Mouse (Mus musculus): ENCODE data around the gene Rnf187.
"Not testable (repeated sequence)": the region's sequence is repeated elsewhere in the genome, so short reads cannot be mapped to it uniquely, and the experiment has no call there.

Rnf187 gene

DNA sequence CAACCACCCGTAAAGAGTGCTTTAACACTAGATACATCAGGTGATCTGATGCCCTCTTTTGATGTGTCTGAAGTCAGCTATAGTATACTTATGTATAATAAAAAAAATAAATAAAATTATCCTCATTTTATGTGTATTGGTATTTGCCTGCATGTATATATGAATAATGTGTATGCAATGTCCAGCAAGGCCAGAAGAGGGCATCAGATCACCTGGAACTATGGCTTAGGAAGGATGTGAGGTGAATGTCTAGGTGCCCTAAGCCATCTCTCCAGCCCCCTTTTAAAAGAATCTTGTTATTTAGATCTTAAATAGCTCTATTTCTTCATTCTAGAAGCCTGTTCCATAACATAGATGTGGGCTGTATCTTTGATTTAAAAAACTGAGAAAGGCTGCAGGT lies 28.6 kb upstream of the Rnf187 start:
- peak; percentile 53 for DNase-seq (ENCODE audit: low read depth, low spot score)

- DNase-seq (ENCODE audit: low read depth, low spot score) = no peak
Observed at GRCm38 (mm10) chr11:58965001-58965760, 26.5 kb upstream of the Rnf187 start.

DNA sequence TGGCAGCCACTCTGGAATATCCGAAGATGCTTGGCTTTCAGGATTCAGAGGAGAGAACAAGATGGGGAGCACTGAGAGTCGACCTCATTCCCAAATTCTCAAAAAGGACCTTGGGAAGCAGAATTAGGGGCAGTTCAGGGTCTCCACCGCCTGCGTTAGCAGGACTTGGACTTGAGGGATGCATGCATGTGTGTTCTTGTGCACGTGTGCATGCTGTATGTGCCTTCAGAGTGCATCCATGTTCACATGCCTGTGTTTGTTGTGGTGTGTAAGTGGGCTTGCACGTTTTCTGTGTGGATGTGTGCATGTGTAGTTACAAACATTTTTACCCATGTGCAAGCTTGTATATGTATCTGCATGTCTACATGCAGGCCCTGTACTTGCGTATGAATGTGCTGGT lies 25.5 kb upstream of the Rnf187 start:
- DNase-seq (ENCODE audit: low read depth, low spot score) = no peak

- peak; percentile 38 for DNase-seq (ENCODE audit: low read depth, low spot score)
Observed at GRCm38 (mm10) chr11:58963543-58963942, 24.8 kb upstream of the Rnf187 start.

- DNase-seq (ENCODE audit: low read depth, low spot score) = no peak
Observed at GRCm38 (mm10) chr11:58961364-58962177, 22.9 kb upstream of the Rnf187 start.

GRCm38 (mm10) chr11:58959921-58960465 lies 21.3 kb upstream of the Rnf187 start:
- DNase-seq (ENCODE audit: low read depth, low spot score) = peak; percentile 91

DNA sequence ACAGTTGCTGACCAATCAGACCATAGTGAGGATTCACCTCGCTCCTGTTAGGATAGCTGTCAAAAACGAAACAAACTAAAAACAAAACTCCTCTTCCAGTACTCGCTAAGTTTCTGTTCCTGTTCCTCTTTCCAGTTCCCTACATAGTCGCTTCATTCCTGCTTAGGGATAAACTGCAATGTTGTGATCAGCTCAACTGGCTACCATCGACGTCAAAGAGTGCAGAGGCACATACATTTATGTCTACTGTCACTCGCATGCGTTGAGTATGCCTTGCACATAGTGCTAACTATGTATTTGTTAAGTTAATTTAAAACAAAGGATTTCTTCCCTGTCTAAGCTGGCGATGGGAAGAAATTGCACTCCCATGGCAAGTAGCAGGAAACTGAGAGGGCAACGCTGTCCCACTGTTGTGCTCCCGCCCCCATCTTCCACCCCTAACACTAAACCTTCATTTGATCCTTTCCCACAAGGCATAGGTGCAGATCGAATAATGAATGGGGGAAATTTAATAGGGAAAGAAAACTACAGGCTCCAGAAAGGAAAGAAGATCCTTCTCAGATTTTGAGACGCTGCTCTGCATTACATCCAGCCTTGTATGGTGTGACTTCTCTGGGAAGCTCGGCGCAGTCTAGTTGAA lies 20.6 kb upstream of the Rnf187 start:
- DNase-seq (ENCODE audit: low read depth, low spot score) = no peak

DNA sequence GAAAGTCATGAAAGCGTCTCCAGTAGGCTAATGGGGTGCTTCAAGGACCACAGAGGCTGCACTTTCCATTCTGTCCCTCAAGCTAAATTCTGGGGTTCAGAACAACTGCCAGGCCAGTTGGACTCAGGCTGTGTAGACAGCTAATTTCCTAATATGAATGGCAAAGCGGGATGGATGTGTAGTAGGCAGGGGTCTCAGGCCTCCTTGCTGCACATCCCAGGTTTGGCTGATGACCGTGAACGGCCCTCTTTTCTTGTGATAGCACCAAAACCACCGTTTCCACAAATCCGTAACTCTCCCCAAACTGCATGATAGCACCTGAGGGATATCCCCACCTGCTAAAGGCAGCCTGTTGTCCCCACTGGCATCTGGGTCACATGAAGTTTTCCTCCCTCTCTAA lies 19.8 kb upstream of the Rnf187 start:
- DNase-seq (ENCODE audit: low read depth, low spot score) = no peak

DNA sequence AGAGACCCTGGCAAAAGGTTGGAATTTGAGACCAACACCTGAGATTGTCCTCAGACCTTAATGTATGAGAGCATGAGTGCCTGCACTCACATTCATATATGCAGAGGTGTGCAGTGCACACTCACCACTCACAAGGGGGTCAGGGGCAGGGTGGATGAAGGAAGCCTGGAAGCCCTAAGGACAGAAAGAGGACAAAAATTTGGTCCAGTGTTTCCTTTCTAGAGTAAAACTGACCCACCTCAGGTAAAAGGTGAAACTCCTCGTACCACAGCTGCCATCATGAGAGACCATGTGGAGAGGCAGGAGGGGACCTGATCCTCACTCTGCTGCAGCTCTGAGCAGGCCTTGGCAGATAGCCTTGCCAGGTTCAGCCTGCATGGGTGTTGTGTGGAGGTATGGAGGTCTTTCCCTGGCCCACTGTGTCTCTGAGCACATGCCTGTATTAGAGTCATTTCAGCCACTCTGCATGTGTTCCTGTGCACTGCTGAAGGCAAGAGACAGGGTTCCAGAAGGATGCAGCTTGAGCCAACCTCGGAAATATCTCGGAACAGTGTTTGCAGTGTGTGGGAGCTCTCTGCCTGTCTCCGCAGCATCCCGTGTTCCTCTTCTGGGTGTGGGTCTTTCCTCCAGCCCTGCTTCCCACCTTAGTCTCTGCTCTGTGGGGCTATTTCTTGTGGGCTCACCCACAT lies 18.7 kb upstream of the Rnf187 start:
- DNase-seq (ENCODE audit: low read depth, low spot score) = no peak

- no peak for DNase-seq (ENCODE audit: low read depth, low spot score)
Observed at GRCm38 (mm10) chr11:58955868-58956257, 17.1 kb upstream of the Rnf187 start.

DNA sequence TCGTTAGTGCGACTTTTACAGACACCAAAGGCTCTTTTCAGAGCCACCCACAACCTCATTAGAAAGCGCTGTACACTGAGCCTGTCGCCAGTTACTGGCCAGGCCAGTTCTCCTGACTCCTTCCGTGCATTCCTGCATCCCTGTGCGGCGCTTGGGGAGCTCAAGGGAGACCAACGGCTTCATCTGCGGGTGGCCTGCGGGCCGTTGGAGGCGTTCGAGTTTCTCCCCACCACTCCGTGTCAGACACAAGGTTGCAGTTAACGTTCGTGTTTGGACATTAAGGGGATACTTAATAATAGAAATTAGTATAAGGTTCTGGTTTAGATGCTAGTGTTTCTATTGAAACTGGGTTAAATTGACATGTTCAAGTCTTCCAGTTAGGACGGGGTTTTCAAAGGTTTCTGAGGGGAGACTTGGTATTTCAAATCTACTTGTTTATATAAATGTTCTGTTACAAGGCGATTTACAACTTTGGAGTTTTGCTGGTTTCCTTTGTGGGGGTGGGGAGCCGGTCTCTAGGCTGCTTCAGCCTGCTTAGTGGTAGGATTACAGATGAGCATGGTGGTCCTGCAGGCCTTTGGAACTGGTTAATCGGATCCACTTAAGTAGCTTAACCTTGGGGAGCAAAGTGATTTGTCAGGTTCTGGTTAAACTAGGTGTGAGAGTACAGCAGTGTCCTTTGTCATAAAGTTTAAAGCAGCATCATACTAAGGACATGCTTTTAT lies 16.6 kb upstream of the Rnf187 start:
- DNase-seq (ENCODE audit: low read depth, low spot score) = peak; percentile 25

DNA sequence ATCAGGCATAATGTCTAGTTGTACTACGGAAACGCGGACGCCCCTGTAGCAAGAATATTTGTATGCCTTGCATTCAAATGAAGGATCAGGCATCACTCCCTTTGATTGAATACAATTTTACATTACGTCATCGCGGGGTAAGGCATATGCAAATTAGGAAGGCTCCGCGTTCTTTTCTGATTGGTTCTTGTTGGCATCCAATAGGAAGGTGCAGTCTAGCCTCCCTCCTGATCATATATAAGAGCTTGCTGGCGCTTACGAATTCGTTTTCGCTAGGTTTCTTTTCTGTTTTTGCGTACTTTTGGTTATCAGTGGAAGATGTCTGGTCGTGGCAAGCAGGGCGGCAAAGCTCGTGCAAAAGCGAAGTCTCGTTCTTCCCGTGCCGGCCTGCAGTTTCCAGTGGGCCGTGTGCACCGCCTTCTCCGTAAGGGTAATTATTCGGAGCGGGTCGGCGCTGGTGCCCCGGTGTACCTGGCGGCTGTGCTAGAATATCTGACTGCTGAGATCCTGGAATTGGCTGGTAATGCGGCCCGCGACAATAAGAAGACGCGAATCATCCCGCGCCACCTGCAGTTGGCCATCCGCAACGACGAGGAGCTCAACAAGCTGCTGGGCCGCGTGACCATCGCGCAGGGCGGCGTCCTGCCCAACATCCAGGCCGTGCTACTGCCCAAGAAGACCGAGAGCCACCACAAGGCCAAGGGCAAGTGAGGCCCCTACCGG lies 15.9 kb upstream of the Rnf187 start, which contains the start of the genes Hist3h2a and Trim17:
TSS of gene Hist3h2a (plus strand) at position 266 of the 723 bp plus-strand sequence.
TSS of gene Trim17 (plus strand) at position 266 of the 723 bp plus-strand sequence.
- peak; percentile 96 for DNase-seq (ENCODE audit: low read depth, low spot score)

- not testable (repeated sequence) for DNase-seq (ENCODE audit: low read depth, low spot score)
Observed at GRCm38 (mm10) chr11:58954170-58954419, 15.4 kb upstream of the Rnf187 start.

DNA sequence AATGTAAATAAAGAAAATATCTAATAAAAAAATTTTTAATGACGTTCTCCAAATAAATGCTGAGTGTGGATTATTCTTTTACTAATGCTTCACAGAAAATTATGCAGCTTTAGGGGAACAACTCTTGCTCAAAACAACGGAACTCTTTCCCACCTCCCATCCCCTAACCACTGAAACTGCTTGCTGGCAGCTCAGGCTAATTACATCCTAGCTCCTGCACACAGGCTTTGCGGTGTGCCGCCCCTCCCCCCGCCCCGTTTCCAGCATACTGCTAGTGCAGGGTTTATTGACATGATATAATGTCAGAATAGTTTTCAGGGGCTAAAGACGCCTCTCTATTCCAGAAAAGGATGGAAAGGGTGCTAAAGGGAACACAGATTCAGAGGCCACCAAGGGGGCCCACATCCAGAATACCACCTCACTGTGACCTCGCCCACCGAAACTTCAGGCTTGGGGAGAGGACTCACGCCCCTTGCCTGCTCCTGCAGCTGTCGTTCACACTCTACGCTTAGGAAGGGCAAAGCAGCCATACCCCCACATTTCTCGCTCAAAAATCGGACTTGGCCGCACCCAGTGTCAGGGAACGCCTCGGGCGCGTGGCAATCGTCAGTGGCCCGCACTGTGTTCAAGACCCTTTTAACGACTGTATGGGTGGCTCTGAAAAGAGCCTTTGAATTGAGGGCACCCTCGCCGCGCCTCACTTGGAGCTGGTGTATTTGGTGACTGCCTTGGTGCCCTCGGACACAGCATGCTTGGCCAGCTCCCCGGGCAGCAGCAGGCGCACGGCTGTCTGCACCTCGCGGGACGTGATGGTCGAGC lies 14.8 kb upstream of the Rnf187 start:
- DNase-seq (ENCODE audit: low read depth, low spot score) = peak; percentile 76

GRCm38 (mm10) chr11:58951210-58951609 lies 12.5 kb upstream of the Rnf187 start:
- no peak for DNase-seq (ENCODE audit: low read depth, low spot score)

DNA sequence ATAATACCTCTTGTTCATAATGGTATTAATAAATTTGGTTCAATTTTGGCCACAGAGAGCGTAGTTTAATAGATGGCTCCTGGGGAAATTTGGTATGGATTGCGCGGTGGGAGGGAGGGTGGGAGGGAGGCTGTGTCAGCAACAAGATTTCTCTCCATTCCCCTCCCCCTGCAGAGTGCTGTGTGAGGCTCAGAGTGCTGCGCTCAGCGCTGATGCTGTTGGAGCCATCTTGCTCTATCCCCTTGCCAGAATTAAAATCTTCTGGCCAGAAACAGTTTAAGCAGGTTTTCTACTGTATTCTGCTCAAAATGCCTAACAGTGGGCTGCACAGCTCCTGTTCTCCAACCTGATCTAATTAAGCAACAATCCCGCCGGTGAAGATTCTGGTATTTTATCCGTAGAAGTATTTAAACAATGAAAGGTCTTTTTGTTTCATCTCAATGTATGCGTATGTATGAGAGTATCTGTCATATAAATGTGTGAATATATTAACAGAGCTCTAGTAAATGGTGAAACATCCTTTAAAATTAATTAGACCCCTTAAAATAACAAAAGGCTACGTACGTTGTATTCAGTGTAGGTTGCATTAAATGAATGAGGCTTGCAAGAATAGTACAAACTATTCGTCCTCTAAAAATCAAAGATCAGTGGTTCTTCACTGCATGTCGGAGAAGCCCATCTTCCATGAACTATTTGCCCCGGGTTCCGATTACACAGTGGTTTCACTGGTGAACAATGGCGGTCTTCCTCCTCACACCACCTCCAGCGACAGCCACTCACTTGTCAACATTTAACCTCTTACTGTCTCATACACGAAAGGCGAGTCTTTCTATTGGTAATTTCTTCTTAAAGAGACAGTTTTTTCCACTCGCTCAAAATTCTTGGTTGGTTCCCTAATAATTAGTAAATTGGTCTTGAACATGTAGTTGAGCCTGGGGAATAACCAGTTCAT lies 11.0 kb upstream of the Rnf187 start:
- no peak for DNase-seq (ENCODE audit: low read depth, low spot score)

DNA sequence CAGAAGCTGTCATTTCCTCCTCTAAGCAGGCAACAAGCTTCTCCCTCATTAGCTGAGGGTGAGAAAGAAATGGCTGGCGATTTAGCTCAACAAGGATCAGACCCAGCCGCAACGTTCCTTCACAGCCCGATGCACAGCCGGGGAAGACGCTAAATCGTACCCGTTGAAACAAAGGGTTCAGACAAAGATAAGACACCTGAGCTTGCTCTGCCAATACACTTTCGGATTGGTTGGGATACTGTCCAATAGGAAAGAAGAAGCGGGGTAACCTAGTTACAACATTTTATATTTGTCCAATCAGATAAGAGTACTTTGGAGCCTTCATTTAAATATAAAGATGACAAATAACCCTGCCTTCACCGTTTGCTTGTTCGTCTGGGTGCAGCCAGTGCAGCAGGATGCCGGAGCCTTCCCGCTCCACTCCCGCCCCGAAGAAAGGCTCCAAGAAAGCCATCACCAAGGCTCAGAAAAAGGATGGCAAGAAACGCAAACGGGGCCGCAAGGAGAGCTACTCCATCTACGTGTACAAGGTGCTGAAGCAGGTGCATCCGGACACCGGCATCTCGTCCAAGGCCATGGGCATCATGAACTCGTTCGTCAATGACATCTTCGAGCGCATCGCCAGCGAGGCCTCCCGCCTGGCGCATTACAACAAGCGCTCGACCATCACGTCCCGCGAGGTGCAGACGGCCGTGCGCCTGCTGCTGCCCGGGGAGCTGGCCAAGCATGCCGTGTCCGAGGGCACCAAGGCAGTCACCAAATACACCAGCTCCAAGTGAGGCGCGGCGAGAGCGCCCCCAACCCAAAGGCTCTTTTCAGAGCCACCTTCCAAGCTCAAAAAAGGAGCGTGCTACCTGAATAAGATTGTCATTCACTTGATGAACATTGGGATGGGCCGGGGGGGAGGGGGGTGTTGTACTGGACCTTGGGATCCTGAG lies 10.1 kb upstream of the Rnf187 start, which contains the start of gene Hist3h2ba:
TSS of gene Hist3h2ba (plus strand) at position 379 of the 938 bp plus-strand sequence.
- peak; percentile 90 for DNase-seq (ENCODE audit: low read depth, low spot score)

Measured in CD4-positive helper T cell, adult 2 months (primary cell).